Mouse (Mus musculus) embryonic facial prominence, embryonic 14.5 days (tissue): ENCODE results near the gene Mkks. TPM values are rescaled to one million over a fixed set of nuclear protein-coding genes. Genes with fewer than 3 reads are reported as not detected.
"Not testable (repeated sequence)": the region's sequence is repeated elsewhere in the genome, so short reads cannot be mapped to it uniquely, and the experiment has no call there.

Experiments
- ATAC-seq: fragments of 200-750 bp; cut with Nextera tagmentation; 2 replicates; pipeline ENCODE4 v1.8.0; 2017; ENCODE audit warnings: low read depth, moderate number of reproducible peaks, moderate TSS enrichment
- DNase-seq: peaks from one replicate; pipeline ENCODE4 v3.0.0-alpha.2; 2015; ENCODE audit warnings: low spot score
- H3K27ac ChIP-seq: fragments of 300-500 bp; sonication (generic); replicated peaks from 2 replicates; pipeline ENCODE4 v1.5.1; 2014; ENCODE audit warnings: low read depth, mild to moderate bottlenecking, low read length, moderate library complexity
- H3K27me3 ChIP-seq: fragments of 300-500 bp; sonication (generic); replicated peaks from 2 replicates; pipeline ENCODE4 v1.6.1; 2014; ENCODE audit warnings: low read length; ENCODE audit not compliant: control insufficient read depth, insufficient read depth
- H3K36me3 ChIP-seq: fragments of 300-500 bp; sonication (generic); 2 replicates; pipeline ENCODE4 v1.6.1; 2014; ENCODE audit warnings: low read length, mixed read lengths; ENCODE audit not compliant: control insufficient read depth, insufficient read depth
- H3K4me1 ChIP-seq: fragments of 300-500 bp; sonication (generic); 2 replicates; pipeline ENCODE4 v1.6.1; 2014; ENCODE audit warnings: antibody characterized with exemption, low read length; ENCODE audit not compliant: control insufficient read depth, insufficient read depth
- H3K4me2 ChIP-seq: fragments of 300-500 bp; sonication (generic); 2 replicates; pipeline ENCODE4 v1.6.1; 2014; ENCODE audit warnings: low read depth, mild to moderate bottlenecking, low read length, moderate library complexity, mixed read lengths
- H3K4me3 ChIP-seq: fragments of 300-500 bp; sonication (generic); 2 replicates; pipeline ENCODE4 v1.5.1; 2014; ENCODE audit warnings: low read depth, mild to moderate bottlenecking, low read length
- H3K9ac ChIP-seq: fragments of 300-500 bp; sonication (generic); 2 replicates; pipeline ENCODE4 v1.6.1; 2014; ENCODE audit warnings: low read depth, mild to moderate bottlenecking, low read length, moderate library complexity, mixed read lengths
- H3K9me3 ChIP-seq: fragments of 300-500 bp; sonication (generic); 2 replicates; pipeline ENCODE4 v1.6.1; 2016; ENCODE audit warnings: low read length; ENCODE audit not compliant: control insufficient read depth
- WGBS: fragments of 180-500 bp; shearing (Covaris S2); extraction: QIAGEN DNeasy Blood & Tissue Kit; methylation state at CpG from one replicate; pipeline ENCODE4 v1.1.7; 2014; 5-methylcytosine and 5-hydroxymethylcytosine counted together
- polyA plus RNA-seq: library from polyadenylated mRNA; unstranded; fragments of >200 nt; fragmentation: Nextera tagmentation; extraction: Ambion mirVana; gene quantifications from 2 replicates; pipeline ENCODE4 v1.2.1, GENCODE M21; 2014

The Mkks gene
- polyA plus RNA-seq, 1 experiment from 2014 or later, result 12.3 TPM

DNA sequence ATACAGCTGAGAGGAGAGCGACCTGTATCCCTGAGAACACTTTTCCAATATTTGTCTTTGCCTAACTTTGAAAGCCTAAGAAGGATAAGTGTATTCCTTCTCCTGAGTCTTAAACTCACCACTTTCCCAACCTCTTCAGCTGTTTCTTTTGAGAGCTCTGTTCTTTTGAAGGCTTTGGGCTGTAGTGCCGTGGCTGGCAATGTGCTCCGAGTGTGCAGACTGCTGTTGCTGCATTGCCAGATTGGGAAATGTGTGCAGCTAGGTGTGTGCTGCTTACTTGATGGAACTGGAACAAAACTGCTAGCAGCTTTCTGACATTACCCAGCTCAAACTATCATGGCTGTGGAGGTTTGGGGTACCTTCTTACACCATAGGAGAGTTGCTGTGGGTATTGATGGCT, 21.8 kb upstream of the Mkks start:
- Histone ChIP-seq H3K9me3 (no peaks in the 10 kb centered on the region), H3K4me3 (no peak overlapping the region), H3K27me3 (no peaks in the 10 kb centered on the region), H3K4me2 (no peak overlapping the region), H3K36me3 (no peaks in the 10 kb centered on the region), H3K9ac (no peak overlapping the region), H3K27ac (no peak overlapping the region), H3K4me1 (peaks cover 14% of the 10 kb centered on the region; the same call in 1 of the 2 replicates)
- ATAC-seq (no peak), DNase-seq (no peak)
- WGBS, result 68% methylated on average over 3 of the region's 3 CpGs

DNA sequence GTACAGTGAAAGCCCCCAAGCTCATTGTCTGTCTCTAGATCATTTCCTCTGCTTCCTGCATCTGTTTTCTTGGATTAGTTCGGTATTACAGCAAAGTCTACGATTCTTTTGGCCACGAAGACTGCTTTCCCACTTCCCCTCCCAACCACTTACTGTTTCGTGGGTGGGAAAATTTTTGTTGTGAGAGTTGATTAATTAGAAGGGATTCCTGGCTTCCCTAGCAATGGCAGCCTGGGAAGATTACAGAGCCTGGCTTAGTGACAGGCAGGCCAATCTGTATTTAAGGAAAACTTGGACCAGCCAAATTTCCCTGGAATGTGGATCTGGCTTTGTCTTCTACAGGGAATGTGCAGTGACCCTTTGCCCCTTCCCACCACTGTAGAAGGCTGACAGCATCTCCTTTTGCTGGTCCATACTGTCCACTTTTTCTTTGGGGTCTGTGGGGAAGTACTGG, 20.8 kb upstream of the Mkks start:
- Histone ChIP-seq H3K9me3 (no peaks in the 10 kb centered on the region), H3K4me2 (no peak overlapping the region), H3K4me1 (peaks cover 14% of the 10 kb centered on the region; the same call in 1 of the 2 replicates), H3K9ac (no peak overlapping the region), H3K27ac (no peak overlapping the region), H3K27me3 (no peaks in the 10 kb centered on the region), H3K4me3 (no peak overlapping the region), H3K36me3 (no peaks in the 10 kb centered on the region)
- ATAC-seq, result peak; percentile 32; the same call in 1 of the 2 replicates
- WGBS, result 25% methylated on average over 4 of the region's 4 CpGs
- peak; percentile 61 for DNase-seq

DNA sequence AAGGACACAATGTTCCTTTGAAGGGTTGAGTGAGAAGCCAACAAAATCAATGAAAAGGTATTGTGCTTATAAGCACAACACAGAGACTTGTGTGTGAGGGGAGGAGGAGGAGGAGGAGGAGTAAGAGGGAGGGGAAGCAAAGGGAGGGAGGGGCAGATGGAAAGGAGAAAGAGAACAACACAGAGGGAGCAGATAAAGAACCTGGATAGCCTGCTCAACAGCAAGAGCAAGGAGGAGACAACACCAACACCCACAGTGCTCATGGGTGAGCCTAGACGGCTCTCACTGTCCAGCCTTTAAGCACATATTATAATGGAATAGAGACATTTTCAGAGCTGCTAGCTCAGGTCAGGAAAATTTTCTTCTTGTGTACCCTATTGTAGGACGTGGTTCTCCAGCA, 18.1 kb upstream of the Mkks start:
- H3K9ac ChIP-seq, result no peak overlapping the region
- no peak overlapping the region for H3K4me3 ChIP-seq
- no peak for ATAC-seq
- no peaks in the 10 kb centered on the region for H3K27me3 ChIP-seq
- no peaks in the 10 kb centered on the region for H3K9me3 ChIP-seq
- H3K36me3 ChIP-seq, result peaks cover 7% of the 10 kb centered on the region; the same call in 1 of the 2 replicates
- 0 out of 2 replicates have a peak, but pooled peaks cover 9% of the 10 kb centered on the region for H3K4me1 ChIP-seq
- 87% methylated on average over 2 of the region's 2 CpGs for WGBS
- H3K4me2 ChIP-seq, result no peak overlapping the region
- H3K27ac ChIP-seq, result no peak overlapping the region
- DNase-seq, result no peak

DNA sequence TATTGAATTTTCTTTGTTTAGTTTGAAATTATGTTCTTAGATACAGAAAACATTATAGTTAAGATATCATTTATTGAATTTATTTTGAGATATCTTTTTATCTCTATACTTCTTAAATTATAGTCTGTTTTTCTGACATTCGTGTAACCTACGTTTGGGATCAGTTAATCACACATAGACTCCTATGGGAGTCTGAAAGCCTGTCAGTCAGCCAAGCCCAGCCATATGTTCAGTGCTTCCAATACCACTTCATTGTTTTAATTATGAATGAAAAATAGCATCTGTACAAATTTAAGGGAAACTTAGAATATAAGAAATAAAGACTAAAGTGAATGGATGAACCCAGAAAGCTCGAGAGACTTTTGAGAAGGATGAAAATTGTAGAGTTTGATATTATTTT, 17.4 kb upstream of the Mkks start:
- WGBS, result 59% methylated on average over 3 of the region's 3 CpGs
- H3K9ac ChIP-seq, result no peak overlapping the region
- DNase-seq (peak; percentile 21), ATAC-seq (no peak)
- peaks cover 7% of the 10 kb centered on the region; the same call in 1 of the 2 replicates for H3K36me3 ChIP-seq
- H3K4me2 ChIP-seq, result no peak overlapping the region
- H3K9me3 ChIP-seq, result no peaks in the 10 kb centered on the region
- no peaks in the 10 kb centered on the region for H3K27me3 ChIP-seq
- 0 out of 2 replicates have a peak, but pooled peaks cover 9% of the 10 kb centered on the region for H3K4me1 ChIP-seq
- H3K4me3 ChIP-seq, result no peak overlapping the region
- no peak overlapping the region for H3K27ac ChIP-seq

DNA sequence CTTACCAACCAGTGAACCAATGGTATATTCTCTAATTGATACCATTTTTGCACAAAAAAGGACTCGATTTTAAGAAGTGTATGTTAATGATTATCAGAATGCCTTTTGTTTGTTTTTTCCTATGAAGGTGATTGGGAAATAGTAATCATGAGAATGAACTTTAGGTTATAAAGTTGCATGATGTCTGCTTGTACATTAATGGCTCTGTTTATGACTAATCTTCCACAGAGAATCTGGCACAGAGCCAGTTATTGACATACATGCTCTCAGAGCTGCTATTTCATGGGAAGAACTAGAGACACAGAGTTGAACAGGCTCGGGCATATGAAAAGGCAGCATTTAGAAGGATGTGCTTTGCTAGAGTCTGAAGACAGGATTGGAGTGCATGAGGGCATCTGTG, 4.9 kb upstream of the Mkks start:
- DNase-seq (peak; percentile 16), ATAC-seq (no peak)
- Histone ChIP-seq H3K4me1 (0 out of 2 replicates have a peak, but pooled peaks cover 2% of the 10 kb centered on the region), H3K9ac (no peak overlapping the region), H3K27me3 (no peaks in the 10 kb centered on the region), H3K4me2 (no peak overlapping the region), H3K27ac (no peak overlapping the region), H3K9me3 (no peaks in the 10 kb centered on the region), H3K4me3 (no peak overlapping the region), H3K36me3 (no peaks in the 10 kb centered on the region)
- WGBS, result 71% methylated on average over 2 of the region's 2 CpGs

DNA sequence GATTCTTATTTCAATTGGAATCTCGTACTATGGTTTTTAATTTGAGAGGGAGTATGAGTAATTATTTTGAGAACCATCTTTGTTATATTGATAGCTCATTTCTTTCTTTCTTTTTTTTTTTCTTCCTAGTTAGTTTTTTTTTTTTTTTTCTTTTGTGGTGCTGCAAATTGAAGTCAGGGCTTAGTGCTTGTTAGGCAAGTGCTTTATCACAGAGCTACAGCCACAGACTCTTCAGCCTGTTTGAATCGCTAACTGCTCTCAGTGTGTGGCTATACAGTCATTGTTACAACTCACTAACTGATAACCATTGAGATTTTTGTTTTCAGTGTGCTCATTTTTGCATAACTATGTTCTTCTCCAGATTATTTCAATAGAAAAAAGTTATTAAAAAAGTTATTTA, 3.3 kb upstream of the Mkks start:
- no peaks in the 10 kb centered on the region for H3K9me3 ChIP-seq
- H3K4me3 ChIP-seq, result no peak overlapping the region
- no peak overlapping the region for H3K27ac ChIP-seq
- H3K4me2 ChIP-seq, result no peak overlapping the region
- 83% methylated on average over 2 of the region's 2 CpGs for WGBS
- H3K9ac ChIP-seq, result no peak overlapping the region
- ATAC-seq, result no peak
- no peaks in the 10 kb centered on the region for H3K27me3 ChIP-seq
- H3K4me1 ChIP-seq, result peaks cover 7% of the 10 kb centered on the region
- H3K36me3 ChIP-seq, result no peaks in the 10 kb centered on the region
- no peak for DNase-seq

DNA sequence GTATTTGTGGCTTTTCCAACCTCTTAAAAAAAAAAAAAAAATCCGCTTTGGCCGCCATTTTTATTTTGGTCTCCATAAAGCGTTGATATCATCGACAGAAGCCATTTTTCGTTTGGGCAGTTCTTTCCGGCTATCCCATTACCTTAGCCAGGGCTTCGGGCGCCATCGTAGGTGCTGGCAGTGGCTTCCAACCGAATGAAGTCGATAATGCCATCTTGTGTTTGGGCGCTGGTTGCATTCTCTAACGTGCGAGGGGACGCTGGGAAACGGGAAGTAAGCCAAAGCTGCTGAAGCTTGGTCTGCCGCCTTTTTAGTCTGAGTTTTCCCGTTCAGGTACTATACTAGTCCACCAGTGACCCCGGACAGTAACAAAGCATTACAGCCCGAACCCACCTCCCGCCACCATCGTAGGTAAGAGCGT, 772 bp upstream of the Mkks start:
- 0% methylated on average over 23 of the region's 23 CpGs for WGBS
- Histone ChIP-seq H3K4me2 (peak overlapping the region; percentile 61), H3K4me1 (peaks cover 5% of the 10 kb centered on the region), H3K27me3 (no peaks in the 10 kb centered on the region), H3K4me3 (peak overlapping the region; percentile 81), H3K27ac (peak overlapping the region; percentile 91), H3K36me3 (no peaks in the 10 kb centered on the region), H3K9me3 (no peaks in the 10 kb centered on the region), H3K9ac (peak overlapping the region; percentile 83)
- DNase-seq (peak; percentile 99), ATAC-seq (peak; percentile 87)

DNA sequence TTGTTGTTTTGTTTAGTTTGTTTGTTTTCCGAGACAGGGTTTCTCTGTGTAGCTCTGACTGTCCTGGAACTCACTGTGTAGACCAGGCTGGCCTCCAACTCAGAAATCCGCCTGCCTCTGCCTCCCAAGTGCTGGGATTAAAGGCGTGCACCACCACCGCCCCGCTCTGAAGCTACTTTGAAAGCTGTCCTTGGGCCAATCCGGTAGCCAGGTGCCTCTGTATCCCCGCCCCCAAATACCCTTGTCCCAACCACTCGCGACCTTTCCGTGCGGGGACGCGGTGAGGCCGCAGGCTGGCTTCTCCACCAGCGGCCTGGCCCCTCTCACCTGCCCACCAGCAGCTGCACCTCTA, 497 bp downstream of the Mkks start:
- DNase-seq, result peak; percentile 84
- Histone ChIP-seq H3K9ac (peak overlapping the region; percentile 83), H3K27ac (peak overlapping the region; percentile 91), H3K4me3 (peak overlapping the region; percentile 81), H3K4me2 (peak overlapping the region; percentile 46)
- H3K36me3 ChIP-seq, H3K4me1 ChIP-seq, H3K27me3 ChIP-seq, H3K9me3 ChIP-seq: not testable (repeated sequence)
- peak; percentile 51 for ATAC-seq
- 7% methylated on average over 15 of the region's 15 CpGs for WGBS

DNA sequence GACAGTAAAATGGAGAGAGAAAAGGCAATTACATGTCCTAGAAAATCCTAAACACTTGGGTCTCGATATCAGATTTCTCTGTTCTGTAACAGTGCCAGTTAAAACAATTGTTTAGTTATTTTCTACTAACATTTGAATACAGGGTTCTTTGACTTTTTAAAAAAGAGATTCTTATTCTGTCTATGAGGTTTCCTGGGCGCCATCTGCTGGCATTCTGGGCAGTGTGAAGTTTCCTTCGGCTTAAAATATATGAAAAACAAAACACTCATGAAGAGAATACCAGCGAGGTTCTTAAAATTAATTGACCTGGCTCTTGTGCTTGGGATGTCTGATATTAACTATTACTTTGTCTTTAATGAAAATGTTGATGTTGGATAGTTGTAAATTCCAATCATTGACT, 4.3 kb downstream of the Mkks start:
- Histone ChIP-seq H3K4me1 (peaks cover 5% of the 10 kb centered on the region), H3K4me3 (no peak overlapping the region), H3K9me3 (no peaks in the 10 kb centered on the region), H3K4me2 (no peak overlapping the region), H3K27me3 (no peaks in the 10 kb centered on the region), H3K36me3 (peaks cover 31% of the 10 kb centered on the region), H3K27ac (no peak overlapping the region), H3K9ac (no peak overlapping the region)
- 57% methylated on average over 4 of the region's 4 CpGs for WGBS
- ATAC-seq (no peak), DNase-seq (peak; percentile 64)
